Mouse (Mus musculus) liver, adult 2 months (tissue): ENCODE results near the gene Emsy.

ENCODE experiments used
- CTCF ChIP-seq: fragments of 200-500 bp; IDR thresholded peaks from 2 replicates; pipeline ENCODE4 v1.5.1; 2011; ENCODE audit warnings: low read depth, low read length, control low read depth
- POLR2A ChIP-seq: fragments of 200-500 bp; IDR thresholded peaks from 2 replicates; pipeline ENCODE4 v1.6.1; 2011; ENCODE audit warnings: low read length, control low read depth; ENCODE audit not compliant: insufficient read depth; ENCODE audit errors: extremely low read depth

- TF ChIP-seq POLR2A (no peak), CTCF (no peak)
These were observed 21.9 kb upstream of the Emsy start for GRCm38 (mm10) chr7:98678441-98678840.
